Mouse (Mus musculus) left cerebral cortex, adult 8-10 months (tissue): ENCODE data around the gene Bcl2l15. TPM values are rescaled to one million over a fixed set of nuclear protein-coding genes. Genes with fewer than 3 reads are reported as not detected.
"Not testable (repeated sequence)": the region's sequence is repeated elsewhere in the genome, so short reads cannot be mapped to it uniquely, and the experiment has no call there.

Source experiments
- DNase-seq, 2 experiments: peaks; one replicate each; pipeline ENCODE4 v3.0.0; 2022; ENCODE audit warnings: low spot score in 2 of 2
- total RNA-seq, 4 experiments: library from RNA; stranded (reverse); gene quantifications; 2 replicates each; pipeline ENCODE4 v1.2.4; 2022

Gene Bcl2l15
- total RNA-seq, 4 experiments from 2014 or later, result 0.67 to 1.3 (median 0.76) TPM; not detected in 1

DNA sequence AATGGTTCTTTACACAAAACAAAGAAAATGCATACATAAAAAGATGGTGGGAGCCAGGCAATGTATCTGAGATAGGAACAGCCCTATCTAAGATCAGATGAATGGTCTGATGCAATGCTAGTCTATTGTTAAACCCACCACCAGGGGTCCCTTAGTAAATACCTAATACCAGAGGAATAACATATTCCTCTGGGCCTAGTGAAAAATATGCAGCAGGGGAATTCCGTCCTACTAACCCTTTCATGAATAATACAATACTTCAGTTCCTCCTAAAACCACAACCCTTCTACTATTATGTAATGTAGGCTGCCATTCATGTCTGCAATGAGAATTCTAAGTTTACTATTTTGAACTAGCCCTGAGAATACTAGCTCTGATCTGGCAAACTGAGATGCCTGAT is 1.7 kb upstream of the Bcl2l15 start:
- not testable (repeated sequence) for DNase-seq

DNA sequence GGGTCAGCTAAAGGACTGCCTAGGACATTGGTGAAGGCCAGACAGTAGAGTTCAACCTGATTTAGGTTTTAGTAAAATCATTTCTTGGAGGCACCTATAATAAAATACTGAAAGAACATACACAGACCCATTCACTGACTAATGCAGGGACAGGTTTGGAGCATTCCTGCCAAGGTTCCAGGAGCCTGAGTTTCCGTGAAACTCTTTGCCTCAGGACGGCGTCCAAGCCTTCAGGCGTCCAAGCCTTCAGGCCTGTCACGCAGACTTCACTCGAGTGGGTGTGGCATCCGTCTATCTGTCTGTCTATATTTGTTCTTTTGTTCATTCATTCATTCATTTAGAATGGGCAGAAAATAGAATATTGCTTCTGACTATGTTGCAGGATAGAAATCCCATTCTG is 1.3 kb upstream of the Bcl2l15 start:
- no peak for DNase-seq

DNA sequence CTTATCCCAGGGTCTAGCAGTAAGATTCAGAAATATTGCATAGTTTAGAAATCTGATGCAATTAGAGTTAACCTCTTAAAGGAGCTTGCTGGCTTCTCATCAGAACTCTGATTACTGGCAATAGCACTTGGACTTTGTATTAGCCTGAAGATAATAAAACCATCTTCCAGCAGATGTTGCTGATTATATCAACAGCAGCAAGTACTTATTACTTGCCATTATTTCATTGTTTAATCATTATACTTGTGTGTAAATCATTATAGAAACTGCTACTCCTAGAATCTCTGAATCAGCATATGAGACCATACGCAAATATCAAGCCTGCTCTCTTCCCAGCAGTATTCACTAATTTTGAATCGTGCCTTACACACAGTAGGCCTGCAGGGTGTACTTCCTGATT is 1.6 kb downstream of the Bcl2l15 start:
- DNase-seq, result no peak

DNA sequence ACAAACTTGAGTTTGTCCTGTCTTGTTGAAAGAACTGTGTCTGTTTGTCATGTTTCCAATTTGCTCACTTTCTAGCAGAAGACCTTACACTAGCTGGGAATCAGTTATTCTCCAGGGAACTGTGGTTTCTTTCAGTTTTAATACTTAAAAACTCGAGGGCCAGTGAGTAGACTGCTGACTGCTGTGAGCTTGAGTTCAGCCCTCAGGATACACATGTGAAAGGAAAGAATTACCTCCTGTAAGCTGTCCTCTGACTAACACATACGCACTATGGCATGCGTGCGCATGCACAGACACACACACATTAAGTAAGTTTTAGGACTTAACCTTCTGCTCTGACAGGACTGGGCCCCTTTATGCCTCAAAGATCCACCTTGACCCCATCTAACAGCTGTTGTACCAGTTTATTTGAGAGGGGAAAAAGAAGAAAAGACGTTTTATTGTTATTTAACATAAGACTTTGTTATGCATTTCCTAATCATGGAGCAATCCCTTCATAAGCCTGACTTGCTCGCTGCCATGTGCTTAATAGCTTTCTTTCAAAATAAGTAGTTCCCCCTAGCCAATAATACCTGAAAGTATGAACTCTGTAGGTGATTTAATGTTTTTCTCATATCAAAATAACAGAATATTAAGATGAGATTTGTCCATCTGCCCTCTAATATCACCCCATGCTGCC is 3.0 kb downstream of the Bcl2l15 start:
- no peak for DNase-seq

DNA sequence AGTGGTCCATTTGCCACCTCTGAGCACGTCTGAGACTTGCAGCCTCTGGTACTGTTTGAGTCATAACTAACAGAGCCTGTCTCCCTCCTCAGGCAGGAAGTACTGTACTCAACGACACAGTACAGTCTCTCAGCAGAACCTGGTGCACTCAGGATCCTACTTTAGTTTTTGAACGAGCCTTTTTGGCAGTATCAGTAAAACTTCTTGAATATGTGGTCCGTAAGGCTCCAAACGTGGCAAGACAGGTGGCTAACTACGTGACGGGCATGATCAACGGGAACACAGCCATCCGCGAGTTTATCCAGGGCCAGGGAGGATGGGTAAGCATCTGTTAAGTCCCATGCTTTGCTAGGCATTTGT is 3.5 kb downstream of the Bcl2l15 start:
- DNase-seq, result no peak

DNA sequence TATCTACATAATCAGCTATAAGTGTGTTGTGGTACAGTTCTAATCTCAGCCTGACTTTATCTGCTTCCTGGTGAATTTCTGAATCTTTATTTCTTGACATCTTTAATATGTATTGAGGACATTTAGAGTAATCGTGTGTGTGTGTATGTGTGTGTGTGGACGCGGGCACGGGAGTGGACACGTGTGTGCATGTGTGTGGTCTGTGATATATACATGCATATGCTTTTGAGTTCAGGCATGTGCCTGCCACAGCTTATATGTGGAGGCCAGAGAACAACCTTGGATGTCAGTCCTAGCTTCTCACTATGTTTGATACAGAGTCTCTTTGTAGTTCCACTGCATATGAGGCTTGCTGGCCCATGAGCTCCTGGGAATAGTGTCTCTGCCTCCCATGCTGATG is 4.1 kb downstream of the Bcl2l15 start:
- no peak for DNase-seq

DNA sequence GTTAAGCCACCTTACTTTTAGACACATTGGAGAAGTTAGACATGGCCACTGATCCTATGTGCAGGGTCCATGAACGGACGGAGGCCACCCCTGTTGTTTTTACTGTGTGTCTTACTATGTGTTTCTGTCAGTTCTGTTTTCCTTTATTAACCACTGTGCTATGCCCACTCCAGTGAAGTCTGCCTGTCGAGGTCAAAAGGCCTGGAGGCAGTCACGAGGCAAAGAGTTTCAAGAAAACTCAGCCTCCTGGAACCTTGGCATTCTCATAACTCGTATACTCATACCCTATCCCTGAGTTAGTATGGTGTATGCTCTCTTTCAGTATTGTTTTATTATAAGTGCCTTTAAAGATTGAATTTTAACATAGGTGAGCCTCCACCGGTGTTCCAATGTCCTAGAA is 7.3 kb downstream of the Bcl2l15 start:
- DNase-seq, result no peak

DNA sequence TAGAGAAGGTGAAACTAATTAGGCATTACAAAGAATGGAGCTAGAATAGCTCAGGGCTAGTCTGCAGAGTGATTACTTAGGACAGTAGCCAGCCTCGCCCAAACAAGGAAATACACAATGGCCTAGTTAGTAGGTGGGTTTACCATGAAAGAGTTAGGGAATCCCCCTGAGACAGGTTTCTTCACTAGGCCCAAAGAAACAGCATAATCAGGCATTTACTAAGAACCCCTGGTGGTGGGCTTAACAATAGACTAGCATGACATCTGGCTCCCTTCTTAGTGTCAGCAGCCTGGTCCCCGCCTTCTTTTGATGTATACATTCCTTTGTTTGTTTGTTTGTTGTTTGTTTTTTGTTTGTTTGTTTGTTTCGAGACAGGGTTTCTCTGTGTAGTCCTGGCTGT is 7.8 kb downstream of the Bcl2l15 start:
- DNase-seq, result not testable (repeated sequence)

DNA sequence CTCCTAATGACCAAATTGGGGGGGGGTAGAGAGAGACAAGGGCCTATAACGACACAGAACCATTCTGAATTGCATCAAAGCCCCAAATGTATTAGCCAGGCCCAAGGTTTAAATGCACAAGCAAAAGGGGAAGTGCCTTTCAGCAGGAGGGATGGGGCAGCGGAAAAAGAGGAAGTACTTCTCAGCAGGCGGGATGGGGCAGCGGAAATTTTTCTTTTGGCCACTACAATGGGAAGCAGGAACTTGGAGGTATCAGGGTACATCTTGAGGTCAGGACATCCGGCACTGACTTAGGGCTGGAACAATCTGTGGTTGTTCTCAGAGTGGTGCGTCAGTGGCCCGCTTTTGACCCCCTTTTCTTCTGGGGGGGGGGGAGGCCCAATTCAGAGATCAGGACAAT is 8.5 kb downstream of the Bcl2l15 start:
- DNase-seq, result not testable (repeated sequence)

DNA sequence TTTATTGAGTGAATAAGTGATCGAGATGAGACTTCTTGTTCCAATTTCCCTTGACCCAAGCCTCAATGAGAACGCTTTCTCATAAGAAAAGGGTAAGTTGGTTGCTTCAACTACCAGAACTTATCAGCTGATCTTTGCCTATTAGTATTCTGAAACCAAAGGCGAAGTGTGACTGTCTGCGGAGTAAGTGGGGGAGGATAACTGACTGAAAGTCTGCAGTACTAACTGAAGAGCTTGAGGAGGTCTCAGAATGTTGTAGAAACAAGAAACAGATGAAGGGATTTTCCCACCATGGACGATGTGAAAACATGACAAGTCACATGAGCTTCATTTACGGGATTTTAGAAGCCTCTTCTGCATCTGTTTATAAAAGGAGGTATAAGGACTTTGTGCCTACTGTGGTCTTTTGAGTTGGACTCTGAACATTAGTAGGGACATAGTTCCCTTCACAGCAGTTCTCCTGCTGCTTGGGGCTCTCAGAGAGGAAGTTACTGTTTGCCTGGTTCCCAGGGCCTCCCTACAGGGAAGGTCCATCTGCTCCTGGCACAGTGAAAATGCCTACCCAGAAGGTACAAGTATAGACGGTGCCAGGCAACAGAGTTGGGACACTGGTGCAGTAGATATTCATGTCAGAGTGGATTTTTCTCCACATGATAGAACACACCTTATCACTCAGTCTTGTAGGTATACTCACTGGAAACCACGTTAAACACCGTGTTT is 18.4 kb downstream of the Bcl2l15 start:
- DNase-seq, result no peak

DNA sequence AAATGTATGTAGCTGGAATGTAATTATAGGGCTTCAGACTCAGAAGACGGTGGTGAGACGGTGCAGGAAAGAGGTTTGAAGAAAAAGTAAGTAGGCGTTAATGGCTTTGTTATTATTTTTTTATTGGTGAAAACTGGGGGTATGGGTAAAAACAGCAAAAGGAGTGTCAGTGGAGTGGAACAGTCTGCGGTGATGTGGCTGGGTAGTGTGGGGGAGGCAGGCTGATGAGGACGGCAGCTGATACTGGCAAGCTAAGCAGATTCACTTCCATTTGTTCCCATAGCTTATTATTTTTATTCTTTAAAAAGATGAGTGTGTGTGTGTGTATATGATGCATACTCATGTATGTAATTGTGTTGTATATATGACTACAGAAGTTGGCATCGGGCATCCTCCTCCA is 19.1 kb downstream of the Bcl2l15 start:
- DNase-seq, result no peak

DNA sequence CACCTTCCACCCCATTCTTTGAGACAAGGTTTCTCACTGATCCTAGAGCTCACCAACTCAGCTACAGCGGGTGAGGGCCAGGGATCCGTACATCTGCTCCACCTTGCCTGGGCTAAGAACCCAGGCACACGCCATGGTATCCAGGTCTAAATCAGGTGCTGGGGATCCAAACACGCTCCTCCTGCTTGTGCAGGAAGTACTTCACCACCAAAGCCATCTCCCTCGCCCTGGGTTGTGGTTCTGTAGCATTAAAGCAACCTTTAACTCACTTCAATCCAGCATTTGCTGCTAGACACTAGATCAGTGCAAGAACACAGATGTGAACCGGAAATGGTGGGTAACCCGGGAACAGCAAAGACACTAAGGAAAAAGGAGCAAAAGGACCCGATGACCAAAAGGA is 19.5 kb downstream of the Bcl2l15 start:
- no peak for DNase-seq

DNA sequence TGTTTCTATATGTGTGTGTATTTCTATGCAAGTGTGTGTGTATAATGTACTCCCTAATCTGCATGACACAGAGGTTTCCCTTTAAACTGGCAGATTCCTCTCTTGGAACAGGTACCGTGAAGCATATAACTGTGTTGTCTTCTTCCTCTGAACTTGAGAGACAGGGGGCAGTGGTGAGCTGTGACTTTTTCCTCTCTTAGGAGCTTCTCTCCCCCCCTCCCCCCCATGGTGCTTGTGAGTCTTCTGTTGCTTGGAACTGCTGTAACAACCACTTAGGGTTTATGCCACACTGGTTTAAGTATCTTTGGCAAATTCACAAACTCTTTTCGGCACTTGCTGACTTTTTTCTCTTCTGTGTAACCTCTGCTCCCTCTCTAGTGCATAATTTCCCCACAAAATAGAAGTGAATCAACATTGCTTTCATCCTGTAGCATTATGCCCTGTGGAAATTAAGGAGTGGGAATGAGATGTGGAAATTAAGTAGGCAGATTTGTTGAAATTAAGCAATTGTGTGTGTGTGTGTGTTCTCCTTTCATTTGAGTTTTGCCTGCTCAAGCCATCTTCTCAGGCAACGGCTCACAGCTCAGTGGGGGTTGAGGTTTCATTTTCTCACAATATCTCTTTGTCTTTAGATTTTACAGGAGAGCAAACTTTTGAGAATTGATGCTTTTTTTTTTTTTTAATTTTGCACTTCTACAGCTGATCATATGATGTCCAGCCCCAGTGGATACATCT is 20.3 kb downstream of the Bcl2l15 start:
- no peak for DNase-seq

DNA sequence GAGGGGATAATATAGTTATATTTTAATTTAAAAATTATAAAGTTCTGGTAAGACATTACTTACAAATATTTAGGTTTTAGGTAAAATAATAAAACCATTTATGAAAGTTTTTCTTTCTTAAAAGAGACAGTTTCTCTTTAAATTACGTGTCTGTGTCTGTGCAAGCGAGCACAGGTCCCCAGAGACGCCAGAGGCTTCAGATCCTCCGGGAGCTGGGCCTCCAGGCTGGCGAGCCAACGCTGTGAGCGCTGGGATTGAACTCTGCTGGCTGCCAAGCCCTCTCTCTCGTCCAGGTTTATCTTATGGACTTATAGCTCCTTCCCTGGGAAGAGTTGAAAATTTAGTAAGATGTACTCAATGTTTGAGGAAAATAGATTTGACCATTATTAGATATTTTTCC is 21.4 kb downstream of the Bcl2l15 start:
- no peak for DNase-seq

DNA sequence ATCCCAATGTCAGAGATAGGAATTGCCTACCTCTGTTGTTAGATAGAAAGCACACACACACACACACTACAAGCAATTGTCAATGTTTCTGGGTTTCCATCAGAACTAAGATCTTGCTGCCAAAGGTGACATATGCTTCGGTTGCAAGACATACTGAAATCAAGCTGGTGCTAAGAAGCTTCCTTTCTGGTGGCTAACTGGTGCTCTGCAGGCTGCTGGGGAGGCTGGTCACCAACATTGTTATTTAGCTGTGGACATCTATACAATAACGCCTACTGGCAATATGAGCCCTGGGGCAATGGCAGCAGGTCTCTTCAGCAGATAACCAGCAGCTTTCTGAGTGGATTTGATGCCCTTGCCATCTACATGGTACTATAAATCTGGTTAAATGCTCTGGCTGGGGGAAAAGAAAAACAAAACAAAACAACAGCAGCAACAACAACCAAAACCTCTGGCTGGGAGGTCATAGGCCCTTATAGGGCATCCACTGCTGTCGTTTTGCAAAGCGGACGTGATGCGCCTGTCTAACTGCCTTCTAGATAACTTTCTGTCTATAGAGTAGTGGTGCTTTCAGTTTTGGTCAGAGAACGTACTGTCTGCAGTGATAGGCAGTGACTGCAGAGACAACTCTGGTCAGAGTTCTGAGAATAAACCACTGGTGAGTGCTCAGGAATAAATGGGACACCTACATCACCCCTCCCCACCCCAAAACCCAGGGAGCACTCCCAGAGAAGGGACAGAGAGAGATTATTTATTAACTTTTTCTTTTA is 24.8 kb downstream of the Bcl2l15 start:
- no peak for DNase-seq

DNA sequence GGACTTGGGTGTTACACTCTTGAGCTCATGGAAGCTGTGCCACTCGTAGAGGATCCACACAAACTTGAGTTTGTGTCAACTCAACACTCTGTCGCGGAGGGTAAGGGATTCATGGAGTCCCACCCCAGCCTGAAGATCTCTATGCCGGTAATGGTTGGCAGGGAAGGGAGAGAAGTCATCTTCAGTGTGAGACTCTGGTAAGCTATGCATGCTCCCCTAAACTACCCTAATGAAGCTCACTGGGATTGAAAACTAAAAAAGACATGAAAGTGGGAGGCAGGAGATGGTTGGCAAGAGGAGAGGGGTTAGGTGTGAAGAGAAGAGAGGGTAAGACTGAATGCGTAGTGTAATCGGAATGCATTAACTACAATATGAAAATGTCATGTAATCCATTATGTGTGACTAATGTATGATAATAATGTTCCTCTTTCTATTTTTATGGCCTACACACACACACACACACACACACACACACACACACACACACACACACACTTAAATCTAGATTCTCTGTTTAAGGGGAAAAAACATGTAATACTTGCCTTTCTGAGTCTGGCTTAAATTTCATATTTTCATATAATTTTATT is 25.7 kb downstream of the Bcl2l15 start:
- no peak for DNase-seq

DNA sequence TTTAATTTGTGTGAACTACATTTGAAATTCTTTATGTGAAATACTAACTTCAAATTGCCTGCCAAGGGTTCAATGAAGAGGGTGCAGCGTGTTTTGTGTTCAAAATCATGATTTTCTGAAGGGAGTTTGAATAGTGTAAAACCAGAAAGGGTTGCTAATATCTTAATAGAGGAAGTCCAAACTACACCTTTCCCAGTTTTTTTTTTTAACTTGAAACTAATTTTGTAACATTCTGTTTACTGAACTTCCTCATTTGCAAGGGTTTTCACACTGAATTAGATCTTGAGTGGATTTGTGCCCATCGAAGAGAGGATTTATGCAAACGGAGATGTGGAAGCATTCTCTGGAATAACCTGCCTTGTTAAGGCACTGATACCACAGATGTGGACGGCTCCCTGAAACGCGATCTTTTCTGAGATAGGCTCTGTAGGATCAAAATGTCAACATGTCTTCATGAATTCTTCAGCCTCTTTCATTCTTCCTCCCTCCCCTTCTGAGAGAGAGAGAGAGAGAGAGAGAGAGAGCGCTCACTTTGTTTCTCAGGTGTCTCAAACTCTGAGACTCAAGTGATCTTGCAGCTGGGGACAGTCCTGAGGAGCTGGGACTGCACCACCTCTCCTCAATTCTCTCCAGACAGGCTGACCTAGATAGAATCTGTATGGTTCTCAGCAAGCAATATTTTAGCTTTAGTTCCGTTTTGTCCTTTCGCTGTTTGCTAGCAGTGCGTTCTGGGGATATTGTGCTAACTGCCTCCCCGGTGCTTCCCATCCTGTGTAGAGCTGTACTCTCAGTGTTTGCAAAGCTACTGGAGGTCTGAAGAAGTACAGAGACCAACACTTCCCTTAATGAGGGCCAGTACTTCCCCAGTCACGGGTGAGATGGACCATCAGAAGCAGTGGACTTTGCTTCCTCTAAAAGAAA is 26.7 kb downstream of the Bcl2l15 start, which contains the start of gene Ptpn22:
Gene Ptpn22, plus strand, starts transcription at position 915 of the 921 bp plus-strand sequence.
- DNase-seq, result no peak

DNA sequence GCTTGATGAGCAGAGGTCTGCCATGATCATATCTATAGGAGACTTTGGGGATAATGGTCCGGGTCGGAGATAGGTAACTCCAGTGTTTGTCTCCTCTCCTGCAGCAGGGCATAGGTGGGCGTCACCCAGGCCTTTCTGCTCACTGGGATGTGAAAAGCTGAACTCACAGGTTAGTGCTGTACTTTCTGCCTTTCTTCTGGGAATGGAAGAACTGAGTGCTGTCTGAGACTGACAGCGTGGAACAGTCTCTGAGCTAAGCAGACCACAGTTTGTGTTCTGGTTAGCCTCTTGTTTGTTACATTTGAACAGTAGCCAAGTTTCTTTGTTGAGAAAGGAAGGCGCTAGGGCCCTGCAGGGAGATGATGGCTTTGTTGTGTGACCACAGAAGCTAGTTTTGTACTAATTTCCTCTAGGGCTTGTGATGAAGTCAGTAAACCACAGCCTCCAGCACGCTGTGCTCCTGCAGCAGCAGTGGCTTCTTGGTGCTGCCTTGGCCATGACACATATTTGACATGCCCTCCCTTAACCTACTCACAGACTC is 27.5 kb downstream of the Bcl2l15 start:
- no peak for DNase-seq

DNA sequence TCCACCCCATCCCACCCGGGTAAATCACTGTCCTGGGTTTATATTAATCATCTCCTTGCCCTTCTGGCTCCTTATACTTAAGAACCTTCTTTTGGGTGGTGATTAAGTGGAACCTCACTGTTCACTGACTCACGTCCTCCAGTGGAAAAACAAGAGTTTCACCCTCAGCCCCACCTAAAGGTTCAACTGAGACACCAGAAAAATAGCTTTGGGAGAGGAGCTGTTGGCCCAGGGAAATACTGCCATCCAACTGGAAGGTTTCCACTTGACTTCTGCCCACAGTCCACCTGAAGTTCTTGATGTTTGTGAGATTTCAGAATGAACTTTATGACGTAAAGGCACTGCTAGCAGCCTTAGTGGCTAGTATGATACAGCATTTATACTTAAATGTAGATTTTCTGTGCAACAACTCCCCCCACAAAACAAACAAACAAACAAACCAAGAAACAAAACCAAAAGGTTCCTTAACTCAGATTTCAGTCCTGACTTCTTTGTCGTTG is 30.4 kb downstream of the Bcl2l15 start:
- DNase-seq, result no peak

DNA sequence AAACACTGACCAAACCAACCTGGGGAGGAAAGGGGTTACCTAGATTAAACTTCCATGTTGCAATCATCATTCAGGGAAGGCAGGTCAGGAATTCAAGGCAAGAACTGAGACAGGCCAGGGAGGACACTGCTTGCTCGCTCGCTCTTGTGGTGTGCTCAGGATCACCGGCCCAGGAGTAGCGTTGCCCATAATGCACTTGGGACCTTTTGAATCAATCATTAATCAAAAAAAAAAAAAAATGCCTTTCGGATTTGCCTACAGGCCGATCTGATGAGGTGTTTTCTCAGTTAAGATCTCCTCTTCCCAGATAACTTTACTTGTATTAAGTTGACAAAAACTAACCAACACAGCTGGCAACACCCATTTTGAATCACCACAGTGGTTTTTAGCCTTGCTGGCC is 31.8 kb downstream of the Bcl2l15 start:
- DNase-seq, result no peak
